Mouse (Mus musculus) forebrain, embryonic 13.5 days (tissue): ENCODE results near the gene Pold4. TPM values are rescaled to one million over a fixed set of nuclear protein-coding genes. Genes with fewer than 3 reads are reported as not detected.

Experiments
- ATAC-seq: fragments of 200-750 bp; cut with Nextera tagmentation; 2 replicates; pipeline ENCODE4 v1.8.0; 2017
- H3K27ac ChIP-seq: fragments of 300-500 bp; sonication (generic); 2 replicates; pipeline ENCODE4 v1.5.1; 2015; ENCODE audit warnings: inconsistent platforms, mild to moderate bottlenecking, moderate library complexity
- H3K27me3 ChIP-seq: fragments of 300-500 bp; sonication (generic); 2 replicates; pipeline ENCODE4 v1.6.1; 2015; ENCODE audit warnings: mild to moderate bottlenecking, inconsistent platforms
- H3K36me3 ChIP-seq: fragments of 300-500 bp; sonication (generic); 2 replicates; pipeline ENCODE4 v1.6.1; 2015; ENCODE audit warnings: mild to moderate bottlenecking, inconsistent platforms; ENCODE audit not compliant: poor library complexity, severe bottlenecking
- H3K4me1 ChIP-seq: fragments of 300-500 bp; sonication (generic); 2 replicates; pipeline ENCODE4 v1.6.1; 2015; ENCODE audit warnings: inconsistent platforms
- H3K4me2 ChIP-seq: fragments of 300-500 bp; sonication (generic); 2 replicates; pipeline ENCODE4 v1.6.1; 2015; ENCODE audit warnings: inconsistent platforms, mild to moderate bottlenecking, moderate library complexity
- H3K4me3 ChIP-seq: fragments of 300-500 bp; sonication (generic); 2 replicates; pipeline ENCODE4 v1.5.1; 2015; ENCODE audit warnings: mild to moderate bottlenecking, inconsistent platforms
- H3K9ac ChIP-seq: fragments of 300-500 bp; sonication (generic); 2 replicates; pipeline ENCODE4 v1.6.1; 2015; ENCODE audit warnings: mild to moderate bottlenecking, inconsistent platforms
- H3K9me3 ChIP-seq: fragments of 300-500 bp; sonication (generic); replicated peaks from 2 replicates; pipeline ENCODE4 v1.6.1; 2016; ENCODE audit warnings: inconsistent platforms
- WGBS: fragments of 180-500 bp; shearing (Covaris S2); methylation state at CpG from one replicate; pipeline ENCODE4 v1.1.7; 2015; 5-methylcytosine and 5-hydroxymethylcytosine counted together
- polyA plus RNA-seq: library from polyadenylated mRNA; unstranded; fragments of >200 nt; fragmentation: Nextera tagmentation; extraction: Ambion mirVana; gene quantifications from 2 replicates; pipeline ENCODE4 v1.2.1, GENCODE M21; 2015

Gene Pold4
- polyA plus RNA-seq, 1 experiment from 2014 or later: 14.2 TPM

- H3K9me3 ChIP-seq: no peaks in the 10 kb centered on the region
- no peaks in the 10 kb centered on the region for H3K36me3 ChIP-seq
- H3K9ac ChIP-seq: no peak overlapping the region
- no peak overlapping the region for H3K4me3 ChIP-seq
- peaks cover 40% of the 10 kb centered on the region for H3K4me1 ChIP-seq
- 17% methylated on average over 4 of the region's 4 CpGs for WGBS
- ATAC-seq: no peak
- H3K27me3 ChIP-seq: peaks cover 57% of the 10 kb centered on the region
- H3K27ac ChIP-seq: no peak overlapping the region
- no peak overlapping the region for H3K4me2 ChIP-seq
Measured at GRCm38 (mm10) chr19:4211891-4212588, 19.7 kb upstream of the Pold4 start.

GRCm38 (mm10) chr19:4213524-4213974 lies 18.1 kb upstream of the Pold4 start:
- Histone ChIP-seq H3K36me3 (no peaks in the 10 kb centered on the region), H3K27me3 (peaks cover 62% of the 10 kb centered on the region), H3K27ac (no peak overlapping the region), H3K9ac (peak overlapping the region; percentile 77; the same call in 1 of the 2 replicates), H3K4me3 (peak overlapping the region; percentile 59; the same call in 1 of the 2 replicates), H3K9me3 (no peaks in the 10 kb centered on the region), H3K4me1 (peaks cover 43% of the 10 kb centered on the region), H3K4me2 (peak overlapping the region; percentile 99)
- ATAC-seq: no peak
- 7% methylated on average over 9 of the region's 9 CpGs for WGBS

DNA sequence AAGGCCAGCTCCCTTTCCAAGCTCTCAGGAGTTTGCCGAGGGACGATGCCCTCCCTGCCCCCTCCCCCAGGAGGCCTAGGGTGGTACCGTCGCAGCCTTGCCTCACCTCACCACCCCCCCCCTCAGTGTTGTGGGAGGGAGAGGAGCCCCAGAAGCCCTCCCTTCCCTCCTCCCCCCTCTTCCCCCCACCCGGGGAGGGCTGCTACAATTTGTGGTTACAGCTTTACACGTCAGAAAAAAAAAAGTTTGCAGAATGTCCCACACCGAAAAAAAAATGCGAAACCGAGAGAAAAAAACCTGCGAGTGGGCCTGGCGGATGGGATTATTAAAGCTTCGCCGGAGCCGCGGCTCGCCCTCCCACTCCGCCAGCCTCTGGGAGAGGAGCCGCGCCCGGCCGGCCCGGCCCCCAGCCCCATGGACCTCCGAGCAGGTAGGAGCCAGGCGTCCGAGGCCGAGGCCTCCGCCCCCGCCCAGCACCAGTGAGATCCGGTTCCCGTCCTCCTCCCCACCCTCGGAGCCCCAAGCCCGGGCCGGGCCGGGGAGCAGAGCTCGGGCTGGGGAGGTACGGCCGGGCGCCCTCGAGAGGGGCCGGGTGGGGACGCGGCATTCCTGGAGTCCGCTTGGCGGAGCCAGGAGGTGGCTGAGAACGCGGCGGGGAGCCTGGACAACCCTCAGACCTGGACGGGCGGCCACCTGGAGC lies 17.5 kb upstream of the Pold4 start, which contains the start of the genes Clcf1 and AC109138.7:
Gene Clcf1 (plus strand): TSS at position 168 of the 700 bp plus-strand sequence.
Gene AC109138.7 (plus strand): TSS at position 287 of the 700 bp plus-strand sequence.
- Histone ChIP-seq H3K4me3 (peak within 1 kb of the TSS; percentile 59), H3K27me3 (peaks cover 62% of the 10 kb centered on the region), H3K9ac (peak within 1 kb of the TSS; percentile 77), H3K27ac (no peak within 1 kb of the TSS), H3K4me2 (peak within 1 kb of the TSS; percentile 99), H3K36me3 (no peaks in the 10 kb centered on the region), H3K4me1 (peaks cover 43% of the 10 kb centered on the region), H3K9me3 (no peaks in the 10 kb centered on the region)
- peak; percentile 60; the same call in 1 of the 2 replicates for ATAC-seq
- under 1% methylated on average over 44 of the region's 49 CpGs for WGBS

DNA sequence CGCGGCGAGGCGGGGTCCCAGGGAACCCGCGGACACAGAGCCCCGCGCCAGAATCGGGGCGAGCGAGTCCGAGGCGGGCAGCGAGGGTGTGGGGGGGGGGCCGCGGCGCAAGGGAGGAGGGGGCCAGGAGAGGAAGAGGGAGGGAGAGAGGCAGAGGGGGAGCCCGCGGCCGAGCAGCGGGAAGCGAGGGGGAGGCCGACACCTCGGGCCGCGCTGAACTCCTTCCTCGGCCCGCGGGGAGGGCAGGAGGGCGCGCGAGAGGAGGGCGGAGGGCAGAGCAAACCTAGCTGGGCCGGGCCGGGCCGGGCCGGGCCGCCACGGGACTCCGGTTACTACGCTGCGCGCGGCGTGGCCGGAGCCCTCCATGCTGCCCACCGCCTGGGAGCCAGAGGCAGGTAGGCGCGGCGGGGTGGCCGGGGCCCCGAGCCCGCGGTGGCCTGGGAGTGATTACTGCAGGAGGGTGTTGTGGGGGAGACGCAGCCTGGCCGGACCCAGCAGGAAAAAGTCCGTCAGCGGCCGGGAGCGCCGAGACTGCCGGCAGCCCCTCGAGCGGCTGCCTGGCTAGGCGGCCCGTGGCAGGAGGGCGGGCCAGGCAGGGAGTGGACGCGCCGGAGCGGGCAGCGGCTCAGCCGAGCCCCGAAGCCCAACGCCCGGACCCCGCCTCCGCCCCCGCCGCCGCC lies 16.8 kb upstream of the Pold4 start:
- Histone ChIP-seq H3K27ac (no peak overlapping the region), H3K4me2 (peak overlapping the region; percentile 99), H3K27me3 (peaks cover 62% of the 10 kb centered on the region), H3K9ac (peak overlapping the region; percentile 77), H3K4me1 (peaks cover 44% of the 10 kb centered on the region), H3K36me3 (no peaks in the 10 kb centered on the region), H3K9me3 (no peaks in the 10 kb centered on the region), H3K4me3 (peak overlapping the region; percentile 59)
- under 1% methylated on average over 42 of the region's 81 CpGs for WGBS
- peak; percentile 27; the same call in 1 of the 2 replicates for ATAC-seq

DNA sequence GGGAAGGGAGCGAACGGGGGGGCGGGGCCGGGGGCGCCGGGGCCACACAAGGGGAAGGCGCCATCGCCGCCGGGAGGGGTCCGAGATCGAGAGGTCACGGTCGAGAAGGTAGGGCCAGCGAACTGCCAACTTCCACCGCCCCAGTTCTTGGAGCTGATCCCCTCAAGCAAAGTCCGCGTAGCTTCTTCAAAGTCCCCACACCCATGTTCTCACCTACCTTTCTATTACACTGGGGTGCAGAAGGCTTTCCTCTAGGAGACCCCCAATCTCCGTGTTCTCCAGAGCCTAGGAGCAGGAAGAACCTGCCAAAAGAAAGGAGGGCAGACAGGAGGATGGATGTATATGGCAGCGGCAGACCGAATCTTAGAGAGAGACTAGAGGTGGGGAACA lies 16.3 kb upstream of the Pold4 start:
- Histone ChIP-seq H3K9ac (peak overlapping the region; percentile 77), H3K4me2 (peak overlapping the region; percentile 99), H3K27ac (no peak overlapping the region), H3K27me3 (peaks cover 62% of the 10 kb centered on the region), H3K4me3 (peak overlapping the region; percentile 59), H3K36me3 (no peaks in the 10 kb centered on the region), H3K9me3 (no peaks in the 10 kb centered on the region), H3K4me1 (peaks cover 49% of the 10 kb centered on the region)
- no peak for ATAC-seq
- WGBS: 1% methylated on average over 13 of the region's 21 CpGs

- Histone ChIP-seq H3K4me1 (peaks cover 56% of the 10 kb centered on the region), H3K4me3 (no peak overlapping the region), H3K9me3 (no peaks in the 10 kb centered on the region), H3K9ac (no peak overlapping the region), H3K27ac (no peak overlapping the region), H3K27me3 (peaks cover 59% of the 10 kb centered on the region), H3K36me3 (no peaks in the 10 kb centered on the region), H3K4me2 (no peak overlapping the region; the same call in 1 of the 2 replicates)
- 24% methylated on average over 14 of the region's 14 CpGs for WGBS
- no peak for ATAC-seq
Measured at GRCm38 (mm10) chr19:4216041-4216685, 15.5 kb upstream of the Pold4 start.

- H3K4me1 ChIP-seq: peaks cover 57% of the 10 kb centered on the region
- H3K36me3 ChIP-seq: no peaks in the 10 kb centered on the region
- no peak overlapping the region for H3K4me3 ChIP-seq
- no peak overlapping the region for H3K4me2 ChIP-seq
- no peaks in the 10 kb centered on the region for H3K9me3 ChIP-seq
- WGBS: 5% methylated on average over 5 of the region's 5 CpGs
- H3K27ac ChIP-seq: no peak overlapping the region
- peaks cover 50% of the 10 kb centered on the region for H3K27me3 ChIP-seq
- no peak overlapping the region for H3K9ac ChIP-seq
- ATAC-seq: no peak
Measured at GRCm38 (mm10) chr19:4217140-4217539, 14.6 kb upstream of the Pold4 start.

GRCm38 (mm10) chr19:4217855-4218254 lies 13.8 kb upstream of the Pold4 start:
- no peak overlapping the region for H3K4me2 ChIP-seq
- H3K27me3 ChIP-seq: peaks cover 45% of the 10 kb centered on the region
- H3K9me3 ChIP-seq: no peaks in the 10 kb centered on the region
- H3K27ac ChIP-seq: no peak overlapping the region
- peaks cover 51% of the 10 kb centered on the region for H3K4me1 ChIP-seq
- no peak overlapping the region for H3K9ac ChIP-seq
- no peak overlapping the region for H3K4me3 ChIP-seq
- 34% methylated on average over 3 of the region's 3 CpGs for WGBS
- H3K36me3 ChIP-seq: no peaks in the 10 kb centered on the region
- ATAC-seq: no peak

GRCm38 (mm10) chr19:4218293-4218692 lies 13.4 kb upstream of the Pold4 start:
- WGBS: 67% methylated on average over 1 of the region's 11 CpGs

GRCm38 (mm10) chr19:4218784-4219183 lies 12.9 kb upstream of the Pold4 start:
- Histone ChIP-seq H3K4me3 (no peak overlapping the region), H3K27ac (no peak overlapping the region), H3K4me2 (no peak overlapping the region), H3K9ac (no peak overlapping the region), H3K9me3 (no peaks in the 10 kb centered on the region), H3K36me3 (no peaks in the 10 kb centered on the region), H3K4me1 (peaks cover 42% of the 10 kb centered on the region), H3K27me3 (peaks cover 38% of the 10 kb centered on the region)
- no peak for ATAC-seq
- 83% methylated on average over 1 of the region's 1 CpGs for WGBS

More at GRCm38 (mm10) chr19:4218293-4218692, 13.4 kb upstream of the Pold4 start:
- H3K9me3 ChIP-seq: no peaks in the 10 kb centered on the region
- peaks cover 47% of the 10 kb centered on the region for H3K4me1 ChIP-seq
- H3K9ac ChIP-seq: no peak overlapping the region
- H3K4me3 ChIP-seq: no peak overlapping the region
- peaks cover 40% of the 10 kb centered on the region for H3K27me3 ChIP-seq
- no peak for ATAC-seq
- no peak overlapping the region for H3K27ac ChIP-seq
- H3K4me2 ChIP-seq: no peak overlapping the region
- H3K36me3 ChIP-seq: no peaks in the 10 kb centered on the region

DNA sequence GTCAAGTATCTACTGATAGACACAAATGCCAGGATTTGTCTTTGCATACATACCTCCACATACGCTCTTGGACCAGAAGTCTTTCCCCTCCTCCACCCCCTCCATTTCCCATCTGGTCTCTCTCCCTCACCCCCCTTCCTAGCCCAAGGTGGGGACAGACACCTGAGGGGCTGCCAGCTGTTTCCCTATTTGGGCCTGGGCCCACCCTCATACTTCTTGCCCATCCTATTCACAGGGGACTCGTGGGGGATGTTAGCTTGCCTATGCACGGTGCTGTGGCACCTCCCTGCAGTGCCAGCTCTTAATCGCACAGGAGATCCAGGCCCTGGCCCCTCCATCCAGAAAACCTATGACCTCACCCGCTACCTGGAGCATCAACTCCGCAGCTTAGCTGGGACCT lies 11.8 kb upstream of the Pold4 start:
- Histone ChIP-seq H3K27me3 (peaks cover 28% of the 10 kb centered on the region), H3K36me3 (no peaks in the 10 kb centered on the region), H3K4me3 (no peak overlapping the region), H3K9me3 (no peaks in the 10 kb centered on the region), H3K9ac (no peak overlapping the region), H3K4me1 (peaks cover 30% of the 10 kb centered on the region), H3K27ac (no peak overlapping the region), H3K4me2 (no peak overlapping the region)
- ATAC-seq: no peak
- WGBS: 74% methylated on average over 6 of the region's 6 CpGs
